Mouse (Mus musculus): ENCODE measurements at regions not wholly inside any gene's neighbourhood (a gene's known extent, or its start where the extent isn't known, plus 50 kb on each side); places are given as distances from the start of the nearest gene placed in this dataset.

- no peak for DNase-seq
Measured at GRCm38 (mm10) chr14:76671023-76671422, 114.3 kb upstream of the Serp2 start.

- no peak for DNase-seq
Measured at GRCm38 (mm10) chr14:76665754-76666371, 109.2 kb upstream of the Serp2 start.

- DNase-seq, result no peak
Measured at GRCm38 (mm10) chr14:76664586-76665508, 108.2 kb upstream of the Serp2 start.

- no peak for DNase-seq
Measured at GRCm38 (mm10) chr14:76663816-76664215, 107.1 kb upstream of the Serp2 start.

GRCm38 (mm10) chr14:76662871-76663270, 106.2 kb upstream of the Serp2 start:
- DNase-seq, result no peak

GRCm38 (mm10) chr14:76660906-76661305, 104.2 kb upstream of the Serp2 start:
- no peak for DNase-seq

- DNase-seq, result peak; percentile 31
Measured at GRCm38 (mm10) chr14:76658952-76659502, 102.3 kb upstream of the Serp2 start.

- DNase-seq, result peak; percentile 19
Measured at GRCm38 (mm10) chr14:76657784-76658610, 101.3 kb upstream of the Serp2 start.

GRCm38 (mm10) chr14:76657375-76657774, 100.7 kb upstream of the Serp2 start:
- DNase-seq, result peak; percentile 32

- DNase-seq, result no peak
Measured at GRCm38 (mm10) chr14:76652356-76653126, 95.9 kb upstream of the Serp2 start.

- no peak for DNase-seq
Measured at GRCm38 (mm10) chr14:76651096-76651495, 94.4 kb upstream of the Serp2 start.

GRCm38 (mm10) chr14:76649927-76650326, 93.2 kb upstream of the Serp2 start:
- no peak for DNase-seq

GRCm38 (mm10) chr14:76644716-76645115, 88.0 kb upstream of the Serp2 start:
- DNase-seq, result no peak

- DNase-seq, result no peak
Measured at GRCm38 (mm10) chr14:76641752-76642529, 85.3 kb upstream of the Serp2 start.

GRCm38 (mm10) chr14:76633170-76633569, 76.5 kb upstream of the Serp2 start:
- DNase-seq, result no peak

- DNase-seq, result no peak
Measured at GRCm38 (mm10) chr14:76632763-76633162, 76.1 kb upstream of the Serp2 start.

- DNase-seq, result no peak
Measured at GRCm38 (mm10) chr14:76631740-76632139, 75.1 kb upstream of the Serp2 start.

- DNase-seq, result no peak
Measured at GRCm38 (mm10) chr14:76631181-76631580, 74.5 kb upstream of the Serp2 start.

- DNase-seq, result no peak
Measured at GRCm38 (mm10) chr14:76629913-76630478, 73.3 kb upstream of the Serp2 start.

GRCm38 (mm10) chr14:76628182-76628892, 71.6 kb upstream of the Serp2 start:
- peak; percentile 73 for DNase-seq

Data from cerebellum, adult 9-11 months (tissue).